Mouse (Mus musculus): ENCODE measurements around the gene Kcnn4. TPM values are rescaled to one million over a fixed set of nuclear protein-coding genes. Genes with fewer than 3 reads are reported as not detected.

Gene Kcnn4
- total and polyA plus RNA-seq, 3 experiments = 188 to 256 TPM; not detected in 1

DNA sequence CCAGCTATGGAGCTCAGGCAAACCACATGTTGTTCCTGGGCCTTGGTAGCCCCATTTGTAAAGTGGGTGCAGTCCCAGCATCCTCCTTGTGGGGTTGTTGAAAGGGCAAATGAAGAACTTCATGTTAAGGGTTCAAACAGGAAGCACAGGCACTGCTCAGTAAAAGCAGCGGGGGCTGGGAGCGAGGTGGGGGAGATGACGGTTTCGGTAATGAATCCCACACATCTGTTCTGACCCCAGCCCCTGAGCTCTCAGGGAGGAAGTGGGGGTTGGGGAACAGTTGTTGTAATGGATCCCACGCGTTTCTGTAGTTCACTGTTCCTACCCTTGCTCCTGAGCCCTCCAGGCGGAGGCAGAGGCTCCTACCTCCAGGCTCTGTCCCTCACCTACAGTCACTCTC lies 9.9 kb downstream of the Kcnn4 start:
- no peaks in the 10 kb centered on the region for H3K9me3 ChIP-seq (replicated peaks; ENCODE audit: insufficient read depth, low read length)
- H3K36me3 ChIP-seq (ENCODE audit: control insufficient read depth in 1 of 2, insufficient read depth in 2 of 2, low read length in 2 of 2) = peaks cover 22 to 46% of the 10 kb centered on the region in 2 experiments
- peak; percentile 50 for DNase-seq (ENCODE audit: low read depth, low spot score)
- no peak overlapping the region for H3K4me3 ChIP-seq (ENCODE audit: control insufficient read depth in 1 of 2, insufficient read depth in 1 of 2, low read depth in 2 of 2, low read length in 2 of 2)
- peaks cover 11 to 46% of the 10 kb centered on the region in 2 experiments for H3K4me1 ChIP-seq (ENCODE audit: control insufficient read depth in 1 of 2, insufficient read depth in 2 of 2, low read length in 2 of 2)
- no peaks in the 10 kb centered on the region for H3K27me3 ChIP-seq (ENCODE audit: control insufficient read depth in 1 of 2, insufficient read depth in 2 of 2, low read length in 2 of 2)
- H3K9ac ChIP-seq (ENCODE audit: control insufficient read depth, low read depth, low read length, poor library complexity, severe bottlenecking) = no peak overlapping the region
- TF ChIP-seq ZNF384 (IDR thresholded peaks at IDR 0.05; ENCODE audit: low read depth, low read length) (no peak), RCOR1 (IDR thresholded peaks at IDR 0.05; ENCODE audit: low read depth, low read length) (no peak), E2F4 (IDR thresholded peaks at IDR 0.05; ENCODE audit: borderline replicate concordance, low read depth, low read length) (no peak), UBTF (IDR thresholded peaks at IDR 0.05; ENCODE audit: borderline replicate concordance, insufficient read depth, low read depth, low read length) (no peak), MEF2A (IDR thresholded peaks at IDR 0.05; ENCODE audit: extremely low read depth, insufficient replicate concordance, low read depth, low read length, poor library complexity, severe bottlenecking) (no peak), TCF12 (IDR thresholded peaks at IDR 0.05; ENCODE audit: low read depth, low read length) (no peak), USF2 (IDR thresholded peaks at IDR 0.05; ENCODE audit: borderline replicate concordance in 1 of 2, insufficient read depth in 1 of 2, low read depth in 1 of 2, low read length in 2 of 2) (no peak), SIN3A (IDR thresholded peaks at IDR 0.05; ENCODE audit: low read length) (no peak), ZKSCAN1 (IDR thresholded peaks at IDR 0.05; ENCODE audit: low read depth, low read length) (no peak), TBP (IDR thresholded peaks at IDR 0.05; ENCODE audit: low read depth, low read length) (no peak), GATA1 (IDR thresholded peaks at IDR 0.05; ENCODE audit: low read depth, low read length) (no peak), ZC3H11A (IDR thresholded peaks at IDR 0.05; ENCODE audit: low read depth, low read length) (no peak)
- no peak overlapping the region; the same call in 1 of the 2 replicates for H3K27ac ChIP-seq (ENCODE audit: control insufficient read depth, low read depth, low read length)
- peaks cover 13% of the 10 kb centered on the region for H3K79me2 ChIP-seq (ENCODE audit: control insufficient read depth, insufficient read depth, low read length, poor library complexity)

DNA sequence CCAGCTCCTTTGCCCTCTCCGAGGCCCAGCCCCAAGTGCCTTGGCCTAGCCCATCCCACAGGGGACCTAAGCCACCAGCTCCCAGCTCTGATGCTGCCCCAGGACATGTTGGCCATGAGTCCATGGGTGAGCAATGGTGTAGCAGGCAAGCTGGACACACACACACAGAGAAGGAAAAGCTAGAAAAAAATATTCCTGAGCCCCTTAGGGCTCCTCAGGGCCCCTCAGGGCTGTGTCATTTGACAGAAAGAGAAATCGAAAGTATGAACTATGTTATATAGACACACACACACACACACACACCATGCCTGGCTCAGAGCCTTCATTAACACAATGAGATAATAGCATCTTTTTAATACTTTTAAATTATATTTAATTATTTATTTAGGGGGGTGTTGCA lies 10.3 kb downstream of the Kcnn4 start:
- peaks cover 22 to 49% of the 10 kb centered on the region in 2 experiments for H3K36me3 ChIP-seq (ENCODE audit: control insufficient read depth in 1 of 2, insufficient read depth in 2 of 2, low read length in 2 of 2)

More for the DNA sequence above, 10.3 kb downstream of the Kcnn4 start:
- H3K4me3 ChIP-seq (ENCODE audit: control insufficient read depth in 1 of 2, insufficient read depth in 1 of 2, low read depth in 2 of 2, low read length in 2 of 2) = no peak overlapping the region
- peaks cover 11 to 49% of the 10 kb centered on the region in 2 experiments for H3K4me1 ChIP-seq (ENCODE audit: control insufficient read depth in 1 of 2, insufficient read depth in 2 of 2, low read length in 2 of 2)
- no peak overlapping the region for H3K27ac ChIP-seq (ENCODE audit: control insufficient read depth, low read depth, low read length)
- no peak for TF ChIP-seq UBTF (IDR thresholded peaks at IDR 0.05; ENCODE audit: borderline replicate concordance, insufficient read depth, low read depth, low read length)
- TF ChIP-seq RAD21 (IDR thresholded peaks at IDR 0.05; ENCODE audit: low read depth, low read length) = no peak
- no peak for TF ChIP-seq ZMIZ1 (IDR thresholded peaks at IDR 0.05; ENCODE audit: low read depth, low read length)
- TF ChIP-seq ETS1 (IDR thresholded peaks at IDR 0.05; ENCODE audit: low read depth, low read length) = no peak
- no peak for TF ChIP-seq KAT2A (conservative IDR thresholded peaks at IDR 0.05; ENCODE audit: low read depth, low read length)
- no peak for TF ChIP-seq NRF1 (IDR thresholded peaks at IDR 0.05; ENCODE audit: insufficient read depth, low read depth, low read length, poor library complexity, severe bottlenecking)
- TF ChIP-seq MAFK (IDR thresholded peaks at IDR 0.05; ENCODE audit: borderline replicate concordance, low read depth, low read length) = no peak
- TF ChIP-seq SIN3A (IDR thresholded peaks at IDR 0.05; ENCODE audit: low read length) = no peak
- TF ChIP-seq POLR2A (IDR thresholded peaks at IDR 0.05; ENCODE audit: control insufficient read depth in 1 of 2, insufficient read depth in 1 of 2, low read depth in 1 of 2, low read length in 2 of 2, poor library complexity in 1 of 2) = no peak
- TF ChIP-seq ZNF384 (IDR thresholded peaks at IDR 0.05; ENCODE audit: low read depth, low read length) = no peak
- TF ChIP-seq CHD1 (IDR thresholded peaks at IDR 0.05; ENCODE audit: low read depth, low read length) = no peak
- no peak for TF ChIP-seq ZKSCAN1 (IDR thresholded peaks at IDR 0.05; ENCODE audit: low read depth, low read length)
- TF ChIP-seq CHD2 (IDR thresholded peaks at IDR 0.05; ENCODE audit: low read length) = no peak
- no peak for TF ChIP-seq E2F4 (IDR thresholded peaks at IDR 0.05; ENCODE audit: borderline replicate concordance, low read depth, low read length)
- TF ChIP-seq POLR2AphosphoS5 (IDR thresholded peaks at IDR 0.05; ENCODE audit: borderline replicate concordance, low read depth, low read length) = no peak
- no peak for TF ChIP-seq ZC3H11A (IDR thresholded peaks at IDR 0.05; ENCODE audit: low read depth, low read length)
- no peak for TF ChIP-seq USF2 (IDR thresholded peaks at IDR 0.05; ENCODE audit: borderline replicate concordance in 1 of 2, insufficient read depth in 1 of 2, low read depth in 1 of 2, low read length in 2 of 2)
- TF ChIP-seq SMC3 (IDR thresholded peaks at IDR 0.05; ENCODE audit: low read depth, low read length) = no peak
- TF ChIP-seq RCOR1 (IDR thresholded peaks at IDR 0.05; ENCODE audit: low read depth, low read length) = no peak
- no peaks in the 10 kb centered on the region for H3K9me3 ChIP-seq (replicated peaks; ENCODE audit: insufficient read depth, low read length)
- no peak for DNase-seq (ENCODE audit: low read depth, low spot score)
- no peaks in the 10 kb centered on the region for H3K27me3 ChIP-seq (ENCODE audit: control insufficient read depth in 1 of 2, insufficient read depth in 2 of 2, low read length in 2 of 2)
- H3K79me2 ChIP-seq (ENCODE audit: control insufficient read depth, insufficient read depth, low read length, poor library complexity) = peaks cover 13% of the 10 kb centered on the region
- no peak overlapping the region for H3K9ac ChIP-seq (ENCODE audit: control insufficient read depth, low read depth, low read length, poor library complexity, severe bottlenecking)
